Mouse (Mus musculus) erythroblast, embryonic 14.5 days (primary cell): Measurements from ENCODE around the gene Ablim2. TPM values are rescaled to one million over a fixed set of nuclear protein-coding genes. Genes with fewer than 3 reads are reported as not detected.

Source experiments
- H3K27me3 ChIP-seq: 2 replicates; pipeline ENCODE4 v1.6.1; 2012; ENCODE audit warnings: inconsistent platforms; ENCODE audit not compliant: control insufficient read depth
- H3K36me3 ChIP-seq: 2 replicates; pipeline ENCODE4 v1.6.1; 2012; ENCODE audit warnings: mild to moderate bottlenecking, inconsistent platforms; ENCODE audit not compliant: control insufficient read depth
- H3K4me1 ChIP-seq: 2 replicates; pipeline ENCODE4 v1.6.1; 2012; ENCODE audit warnings: inconsistent platforms; ENCODE audit not compliant: control insufficient read depth
- H3K4me3 ChIP-seq: replicated peaks from 2 replicates; pipeline ENCODE3; 2012; ENCODE audit warnings: moderate library complexity, mild to moderate bottlenecking, inconsistent platforms
- H3K9me3 ChIP-seq: 2 replicates; pipeline ENCODE4 v1.6.1; 2012; ENCODE audit warnings: low read length, inconsistent platforms, mixed read lengths; ENCODE audit not compliant: control insufficient read depth
- GATA1 ChIP-seq: IDR thresholded peaks from 2 replicates; pipeline ENCODE4 v1.6.1; 2012; ENCODE audit warnings: low read length, inconsistent platforms, mixed read lengths
- TAL1 ChIP-seq: IDR thresholded peaks from 3 replicates; pipeline ENCODE4 v1.6.1; 2012; ENCODE audit warnings: low read length, inconsistent platforms, mixed read lengths
- polyA plus RNA-seq: library from polyadenylated mRNA; stranded (reverse); fragments of >175 nt; gene quantifications from 2 replicates; pipeline ENCODE4 v1.2.3, GENCODE M21; 2012

The Ablim2 gene
- polyA plus RNA-seq, 1 experiment: not detected

GRCm38 (mm10) chr5:35915629-35916300 is 158.1 kb downstream of the Ablim2 start:
- H3K36me3 ChIP-seq: no peaks in the 10 kb centered on the region
- H3K9me3 ChIP-seq: no peaks in the 10 kb centered on the region
- H3K4me3 ChIP-seq: no peak overlapping the region
- H3K27me3 ChIP-seq: no peaks in the 10 kb centered on the region
- TF ChIP-seq TAL1 (no peak), GATA1 (no peak)
- H3K4me1 ChIP-seq: no peaks in the 10 kb centered on the region

DNA sequence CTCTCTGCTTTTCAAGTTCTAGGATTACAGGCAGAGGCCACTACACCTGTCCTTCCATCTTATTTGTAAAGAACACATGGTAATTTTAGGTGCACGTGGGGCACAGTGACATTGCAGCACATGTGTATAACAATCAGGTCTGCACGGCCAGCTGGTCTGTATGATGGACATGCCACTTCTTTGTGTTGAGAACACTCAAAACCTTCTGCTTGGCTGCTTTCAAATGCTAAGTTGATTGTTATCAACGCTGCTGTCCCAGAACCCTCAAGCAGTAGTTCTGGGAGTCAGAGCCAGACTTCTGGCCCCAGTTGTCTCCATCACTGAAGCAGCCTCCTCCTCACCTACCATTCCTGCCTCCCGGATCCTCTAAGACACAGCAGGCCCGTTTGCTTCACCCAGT is 159.0 kb downstream of the Ablim2 start:
- Histone ChIP-seq H3K27me3 (no peaks in the 10 kb centered on the region), H3K9me3 (no peaks in the 10 kb centered on the region), H3K4me1 (no peaks in the 10 kb centered on the region), H3K36me3 (no peaks in the 10 kb centered on the region), H3K4me3 (no peak overlapping the region)
- TF ChIP-seq GATA1 (no peak), TAL1 (no peak)

DNA sequence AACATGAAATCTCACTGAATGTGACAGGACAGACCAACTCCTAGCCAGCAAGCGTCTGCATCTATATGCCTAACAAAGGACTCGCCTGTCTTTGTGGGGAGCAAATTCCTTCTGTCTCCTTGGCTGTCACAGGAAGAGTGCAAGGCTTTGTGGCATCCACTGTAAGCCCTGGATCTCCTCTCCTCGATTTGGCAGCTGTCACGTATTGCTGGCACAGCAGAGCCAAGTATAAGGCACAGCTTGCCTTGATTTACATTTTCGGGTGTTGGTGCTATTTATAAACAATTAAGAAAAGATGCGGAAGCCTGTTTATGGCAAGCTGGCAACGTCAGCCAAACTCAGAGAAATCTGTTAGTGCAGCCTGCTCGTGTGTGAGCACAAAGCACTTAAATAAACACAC is 160.7 kb downstream of the Ablim2 start:
- H3K4me3 ChIP-seq: no peak overlapping the region
- H3K36me3 ChIP-seq: no peaks in the 10 kb centered on the region
- TF ChIP-seq TAL1 (no peak), GATA1 (no peak)
- H3K27me3 ChIP-seq: no peaks in the 10 kb centered on the region
- H3K9me3 ChIP-seq: no peaks in the 10 kb centered on the region
- H3K4me1 ChIP-seq: no peaks in the 10 kb centered on the region

DNA sequence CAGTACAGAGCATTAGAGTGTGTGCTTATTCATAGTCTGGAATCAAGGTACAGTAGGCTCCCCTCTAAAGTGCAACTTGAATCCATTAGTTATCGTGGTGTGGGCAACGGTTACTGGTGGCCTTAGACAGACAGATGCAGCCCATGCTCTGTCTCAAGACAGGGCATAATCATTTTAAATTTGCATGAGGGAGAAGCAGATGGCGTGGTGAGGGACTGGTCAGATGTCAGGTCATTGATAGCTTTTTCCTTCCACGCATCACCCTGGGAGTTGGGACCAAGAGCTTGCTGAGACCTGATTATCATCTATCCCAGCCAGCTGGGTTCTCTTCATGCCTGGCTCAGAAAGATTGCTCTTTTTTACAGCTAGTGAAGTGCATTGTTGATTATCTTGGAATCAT is 162.4 kb downstream of the Ablim2 start:
- no peaks in the 10 kb centered on the region for H3K36me3 ChIP-seq
- H3K4me1 ChIP-seq: no peaks in the 10 kb centered on the region
- H3K27me3 ChIP-seq: no peaks in the 10 kb centered on the region
- H3K9me3 ChIP-seq: no peaks in the 10 kb centered on the region
- no peak overlapping the region for H3K4me3 ChIP-seq
- TF ChIP-seq GATA1: no peak
- no peak for TF ChIP-seq TAL1

DNA sequence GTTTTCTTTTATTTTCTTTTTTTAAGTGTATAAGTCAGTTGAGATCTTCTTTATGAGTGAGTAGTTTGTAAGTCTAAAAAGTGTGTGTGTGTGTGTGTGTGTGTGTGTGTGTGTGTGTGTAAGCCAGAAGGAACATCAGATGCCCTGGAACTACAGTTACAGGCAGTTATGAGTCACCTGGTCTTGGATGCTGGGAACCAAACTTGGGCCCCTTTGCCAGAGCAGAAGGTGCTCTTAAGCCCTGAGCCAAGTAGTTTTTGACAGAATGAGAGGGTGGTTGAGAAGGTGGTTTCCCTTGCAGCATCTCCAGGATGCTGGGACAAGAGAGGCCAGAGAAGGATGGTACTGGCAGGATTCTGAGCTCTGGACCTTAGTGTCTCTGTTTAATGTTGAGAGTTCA is 162.9 kb downstream of the Ablim2 start:
- no peak overlapping the region for H3K4me3 ChIP-seq
- no peaks in the 10 kb centered on the region for H3K36me3 ChIP-seq
- no peaks in the 10 kb centered on the region for H3K4me1 ChIP-seq
- no peak for TF ChIP-seq GATA1
- no peak for TF ChIP-seq TAL1
- H3K9me3 ChIP-seq: no peaks in the 10 kb centered on the region
- no peaks in the 10 kb centered on the region for H3K27me3 ChIP-seq

DNA sequence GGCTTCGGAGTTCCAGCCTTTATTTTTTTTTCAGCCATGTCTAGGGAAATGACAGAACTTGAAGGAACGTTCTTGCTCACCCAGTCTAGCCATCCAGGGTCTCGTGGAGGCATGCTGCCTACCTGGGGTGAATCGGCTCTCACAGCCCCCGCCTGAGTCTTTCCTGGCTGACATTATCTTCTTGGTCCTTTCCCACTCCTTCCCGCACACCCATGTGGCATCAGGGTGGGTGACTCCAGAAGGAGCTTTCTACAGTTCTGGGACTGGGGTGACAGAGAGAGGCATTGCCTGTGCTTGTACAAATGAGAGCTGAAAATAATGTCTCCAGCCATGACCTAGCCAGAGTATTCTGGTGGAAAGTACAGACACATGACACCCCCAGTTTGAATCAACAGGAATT is 163.5 kb downstream of the Ablim2 start:
- no peaks in the 10 kb centered on the region for H3K36me3 ChIP-seq
- H3K9me3 ChIP-seq: no peaks in the 10 kb centered on the region
- H3K4me3 ChIP-seq: no peak overlapping the region
- TF ChIP-seq TAL1: no peak
- no peaks in the 10 kb centered on the region for H3K4me1 ChIP-seq
- H3K27me3 ChIP-seq: no peaks in the 10 kb centered on the region

GRCm38 (mm10) chr5:35921595-35922254 is 164.0 kb downstream of the Ablim2 start:
- TF ChIP-seq GATA1 (no peak), TAL1 (no peak)
- no peaks in the 10 kb centered on the region for H3K27me3 ChIP-seq
- no peaks in the 10 kb centered on the region for H3K9me3 ChIP-seq
- no peak overlapping the region for H3K4me3 ChIP-seq
- H3K4me1 ChIP-seq: no peaks in the 10 kb centered on the region
- no peaks in the 10 kb centered on the region for H3K36me3 ChIP-seq

- no peak for TF ChIP-seq GATA1
- no peak for TF ChIP-seq TAL1
- no peaks in the 10 kb centered on the region for H3K36me3 ChIP-seq
- H3K27me3 ChIP-seq: no peaks in the 10 kb centered on the region
Measured at GRCm38 (mm10) chr5:35923448-35923847, 165.8 kb downstream of the Ablim2 start.

DNA sequence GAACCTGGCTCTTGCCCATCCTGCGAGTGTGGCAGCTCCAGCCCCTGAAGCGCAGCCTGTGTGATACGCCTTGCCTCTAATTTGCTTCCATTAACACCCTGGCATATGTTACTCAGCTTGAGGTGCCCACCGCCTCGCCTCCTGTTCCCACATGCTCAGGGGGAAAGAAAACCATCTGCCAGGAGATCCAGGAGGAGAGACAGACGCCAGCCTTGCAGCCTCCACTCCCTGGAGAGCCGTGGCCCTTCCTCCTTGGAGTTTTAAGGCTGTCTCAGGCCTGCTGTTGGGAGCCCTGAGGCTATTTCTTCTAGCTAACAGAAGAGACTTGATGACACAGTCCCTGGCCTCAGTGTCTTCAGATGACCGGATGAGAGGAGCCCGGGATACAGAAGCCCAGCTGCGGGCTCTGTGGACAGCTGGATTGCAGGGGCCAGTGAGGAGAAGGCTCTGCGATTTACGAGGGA is 167.5 kb downstream of the Ablim2 start:
- TF ChIP-seq TAL1: no peak
- TF ChIP-seq GATA1: no peak
- no peaks in the 10 kb centered on the region for H3K36me3 ChIP-seq
- H3K27me3 ChIP-seq: no peaks in the 10 kb centered on the region
- H3K9me3 ChIP-seq: no peaks in the 10 kb centered on the region
- no peaks in the 10 kb centered on the region for H3K4me1 ChIP-seq
- H3K4me3 ChIP-seq: no peak overlapping the region

More at GRCm38 (mm10) chr5:35923448-35923847, 165.8 kb downstream of the Ablim2 start:
- no peaks in the 10 kb centered on the region for H3K4me1 ChIP-seq
- H3K4me3 ChIP-seq: no peak overlapping the region
- H3K9me3 ChIP-seq: no peaks in the 10 kb centered on the region

DNA sequence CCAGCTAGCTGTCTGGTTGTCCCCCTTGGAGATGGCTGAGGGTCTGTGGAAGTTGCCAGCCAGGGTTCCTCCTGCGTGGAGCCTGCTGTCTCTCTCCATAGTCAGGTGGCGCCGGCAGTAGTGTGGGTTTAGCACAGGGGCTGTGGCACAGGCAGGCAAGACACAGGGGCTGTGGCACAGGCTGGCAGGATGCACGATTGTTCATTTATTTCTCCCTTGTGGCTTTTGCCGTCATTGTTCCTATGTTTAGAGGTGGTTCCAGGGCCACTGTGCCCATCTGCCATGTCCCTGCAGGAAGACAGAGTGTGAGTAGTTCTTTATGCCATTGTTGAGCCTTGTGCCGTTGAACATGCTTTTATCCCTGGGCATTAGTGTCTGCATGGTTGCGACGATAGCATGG is 168.8 kb downstream of the Ablim2 start:
- Histone ChIP-seq H3K36me3 (no peaks in the 10 kb centered on the region), H3K9me3 (no peaks in the 10 kb centered on the region), H3K4me1 (no peaks in the 10 kb centered on the region), H3K27me3 (no peaks in the 10 kb centered on the region), H3K4me3 (no peak overlapping the region)
- TF ChIP-seq TAL1 (no peak), GATA1 (no peak)
